Mouse (Mus musculus) CD4-positive, CD25-positive, alpha-beta regulatory T cell, adult 2 months (primary cell): ENCODE data around the gene Cyp4f17.
"Not testable (repeated sequence)": the region's sequence is repeated elsewhere in the genome, so short reads cannot be mapped to it uniquely, and the experiment has no call there.

Experiments
- DNase-seq: peaks from one replicate; pipeline ENCODE4 v3.0.0-alpha.2; 2012; ENCODE audit warnings: low read depth, low spot score

Gene Cyp4f17

DNA sequence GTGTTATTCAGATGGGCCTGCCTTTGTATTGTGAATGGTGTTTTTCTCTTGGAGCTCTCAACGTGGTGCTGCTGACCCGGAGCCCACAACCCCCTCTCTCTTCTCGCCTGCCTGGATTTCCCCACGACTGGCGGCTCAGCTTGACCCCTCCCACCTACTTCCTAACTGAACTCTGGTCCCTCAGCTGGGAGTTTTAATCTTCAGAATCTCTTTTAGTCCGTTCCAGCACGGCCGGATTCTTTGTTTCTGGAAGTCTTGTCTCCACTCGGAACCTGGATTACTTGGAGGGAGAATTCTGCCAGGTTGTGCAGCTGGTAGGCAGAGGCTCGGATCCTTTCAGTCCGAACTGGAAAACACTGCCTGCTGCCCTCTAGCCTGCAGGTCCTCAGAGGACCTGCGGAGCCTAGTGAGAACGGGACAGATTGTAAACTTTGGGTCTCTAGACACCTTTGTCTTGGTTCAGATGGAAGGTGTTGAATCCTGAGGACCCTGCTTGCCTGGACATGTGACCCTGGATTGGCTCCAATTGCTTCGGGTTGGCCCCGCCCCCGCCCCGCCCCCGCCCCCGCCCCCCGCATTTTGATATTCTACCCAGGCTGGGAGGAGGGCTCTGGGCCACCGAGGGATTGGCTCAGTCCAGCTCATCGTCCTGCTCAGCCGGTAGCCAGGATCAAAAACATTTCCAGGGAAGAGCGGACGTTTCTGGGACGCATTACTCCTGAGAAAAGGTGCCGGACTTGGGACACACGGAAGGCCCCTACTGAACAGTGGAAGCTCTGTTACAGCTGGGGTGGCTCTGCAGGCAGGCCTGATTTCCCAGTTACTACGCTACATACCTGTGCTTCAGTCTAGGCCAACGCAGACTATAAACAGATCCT, at the start of gene Cyp4f17:
TSS of gene Cyp4f17 (plus strand) at position 200 of the 878 bp plus-strand sequence.
- no peak for DNase-seq

- no peak for DNase-seq
These were observed 37.4 kb upstream of the Cyp4f17 start for GRCm38 (mm10) chr17:32468494-32468893.

GRCm38 (mm10) chr17:32470795-32471194, 35.1 kb upstream of the Cyp4f17 start:
- peak; percentile 73 for DNase-seq

DNA sequence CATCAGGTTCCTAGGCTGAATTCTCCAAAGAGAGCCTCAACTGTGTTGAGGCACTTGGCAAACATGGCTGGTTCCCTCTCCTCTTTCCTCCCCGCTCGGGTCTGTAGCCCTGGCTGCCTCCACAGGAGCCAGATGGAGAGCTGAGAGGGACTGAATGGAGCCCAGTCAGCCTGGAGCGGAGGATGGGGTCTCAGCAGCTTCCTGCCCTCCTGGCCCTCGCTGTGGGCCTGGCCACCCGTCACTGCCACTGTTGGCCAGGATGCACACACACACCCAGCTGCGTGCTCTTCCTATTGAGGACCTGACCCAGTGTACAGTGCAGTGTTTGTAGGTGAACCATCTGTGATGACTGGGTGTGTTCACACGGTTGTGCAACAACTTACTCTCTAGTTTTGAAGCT, 33.7 kb upstream of the Cyp4f17 start:
- no peak for DNase-seq

DNA sequence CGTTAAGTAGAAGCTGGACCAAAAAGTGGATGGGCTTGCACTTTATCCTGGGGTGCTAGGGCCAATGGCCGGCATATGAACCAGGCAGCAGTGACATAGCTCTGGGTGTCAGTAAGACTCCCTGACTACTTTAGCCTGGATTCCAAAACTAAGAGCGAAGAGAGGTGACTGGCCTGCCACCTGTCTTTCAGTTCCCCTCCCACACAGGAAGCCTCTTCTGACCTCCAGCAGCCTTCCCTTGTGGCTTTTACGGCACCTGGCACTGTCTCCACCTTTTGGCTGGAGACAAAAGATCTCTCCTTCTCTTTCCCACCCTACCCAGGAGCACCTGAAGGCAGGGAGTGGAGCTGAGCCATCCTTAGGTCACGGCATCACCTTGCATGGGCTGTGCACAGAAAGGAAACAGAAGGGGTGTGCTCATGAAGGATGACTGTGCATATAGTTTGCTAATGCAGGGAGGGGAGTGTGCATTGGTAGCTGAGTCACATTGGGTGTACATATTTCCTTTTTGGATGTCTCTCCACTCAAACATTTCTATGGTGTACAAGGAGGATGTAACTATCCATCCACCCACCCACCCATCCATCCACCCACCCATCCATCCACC, 30.8 kb upstream of the Cyp4f17 start:
- no peak for DNase-seq

GRCm38 (mm10) chr17:32477204-32477603, 28.6 kb upstream of the Cyp4f17 start:
- no peak for DNase-seq

DNA sequence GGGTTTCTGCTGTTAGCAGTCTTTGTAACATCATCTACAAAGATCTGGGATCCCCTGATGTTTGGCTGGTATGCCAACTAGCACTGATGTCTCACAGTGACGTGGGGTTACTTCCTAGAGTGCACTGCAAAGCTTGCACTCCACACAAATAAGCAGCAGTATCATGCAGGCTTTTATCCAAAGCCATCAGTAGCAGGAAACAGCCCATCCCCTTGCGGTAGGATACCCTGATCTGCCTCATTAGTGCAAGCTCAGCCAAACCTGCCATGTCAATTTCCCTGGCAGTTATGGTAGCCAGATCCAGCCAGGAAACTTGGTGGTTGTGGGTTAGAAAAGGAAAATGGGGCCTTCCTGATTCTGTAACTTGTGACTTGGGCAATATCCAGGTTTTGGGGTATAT, 27.1 kb upstream of the Cyp4f17 start:
- no peak for DNase-seq

DNA sequence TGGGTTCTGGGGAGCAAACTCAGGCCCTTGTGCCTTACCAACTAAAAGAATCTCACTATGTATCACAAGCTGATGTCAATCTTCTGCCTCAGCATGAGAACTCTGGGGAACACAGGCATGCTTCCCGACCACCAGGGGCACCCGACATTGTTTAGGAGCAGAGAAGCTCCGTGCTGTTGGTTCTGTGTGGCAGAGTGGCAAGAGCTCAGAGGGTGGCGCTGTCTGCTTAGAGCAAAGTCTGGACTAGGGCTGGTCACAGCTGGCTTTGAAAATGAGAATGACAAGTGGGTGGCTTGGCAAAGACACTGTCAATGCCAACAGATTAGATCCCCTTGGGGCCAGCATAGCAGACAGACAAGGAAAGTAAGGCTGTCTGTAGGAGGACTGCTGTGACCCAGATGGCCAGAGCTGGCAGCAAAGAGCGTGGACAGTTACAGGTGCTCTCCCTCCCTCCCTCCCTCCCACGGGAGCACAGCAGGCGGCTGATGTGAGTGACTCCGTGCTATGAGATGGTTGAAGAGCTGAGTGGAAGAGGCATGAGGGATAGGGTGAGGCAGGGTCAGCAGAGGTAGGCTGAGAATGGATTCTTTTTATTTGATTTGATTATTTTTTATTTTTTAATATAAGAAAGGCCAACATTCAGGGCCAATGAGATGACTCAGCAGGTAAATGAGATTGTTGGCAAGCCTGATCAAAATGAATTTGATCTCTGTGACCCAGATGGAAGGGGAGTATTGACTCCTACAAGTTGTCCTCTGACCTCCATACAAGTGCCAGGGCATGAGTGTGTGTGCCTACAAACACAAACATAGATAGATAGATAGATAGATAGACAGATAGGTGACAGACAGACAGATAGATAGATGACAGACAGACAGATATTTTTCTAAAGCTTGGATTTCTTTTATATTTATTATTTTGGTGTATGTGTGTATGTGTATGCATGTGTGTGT, 26.0 kb upstream of the Cyp4f17 start:
- peak; percentile 41 for DNase-seq

- no peak for DNase-seq
These were observed 24.1 kb upstream of the Cyp4f17 start for GRCm38 (mm10) chr17:32481766-32482165.

DNA sequence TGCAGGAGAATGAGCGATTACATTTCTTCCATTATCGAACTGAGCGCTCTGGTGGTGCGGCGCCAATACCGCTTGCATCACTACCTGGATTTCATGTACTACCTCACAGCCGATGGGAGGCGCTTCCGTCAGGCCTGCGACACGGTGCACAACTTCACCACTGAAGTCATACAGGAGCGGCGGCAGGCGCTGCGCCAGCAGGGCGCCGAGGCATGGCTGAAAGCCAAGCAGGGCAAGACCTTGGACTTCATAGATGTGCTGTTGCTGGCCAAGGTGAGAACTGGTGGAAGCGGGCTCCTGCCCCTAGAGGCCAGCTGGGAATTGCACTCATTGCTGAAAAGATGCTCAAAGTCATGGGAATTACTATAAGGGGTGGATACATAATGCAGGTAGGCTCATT, 22.6 kb upstream of the Cyp4f17 start:
- DNase-seq, result peak; percentile 74

GRCm38 (mm10) chr17:32492349-32492980, 13.4 kb upstream of the Cyp4f17 start:
- DNase-seq, result peak; percentile 48

GRCm38 (mm10) chr17:32494601-32495000, 11.2 kb upstream of the Cyp4f17 start:
- peak; percentile 87 for DNase-seq

DNA sequence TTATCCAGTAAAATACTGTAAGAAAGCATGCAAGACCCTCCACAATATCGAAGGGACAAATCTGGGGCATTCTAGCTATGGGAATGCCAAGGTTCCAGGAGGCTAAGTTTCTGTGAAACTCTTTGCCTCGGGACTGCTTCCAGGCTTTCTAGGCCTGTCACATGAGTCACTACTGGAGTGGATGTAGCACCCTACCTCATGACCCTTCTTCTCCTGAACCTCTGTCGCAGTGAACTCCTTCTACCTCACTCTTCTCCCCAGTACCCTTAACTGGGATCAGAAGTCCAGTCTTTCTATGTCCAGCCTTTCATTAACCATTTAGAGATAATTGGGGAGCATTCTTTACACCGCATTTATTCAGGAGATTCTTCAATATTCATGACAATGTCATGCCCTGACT, 5.3 kb upstream of the Cyp4f17 start:
- DNase-seq, result not testable (repeated sequence)

DNA sequence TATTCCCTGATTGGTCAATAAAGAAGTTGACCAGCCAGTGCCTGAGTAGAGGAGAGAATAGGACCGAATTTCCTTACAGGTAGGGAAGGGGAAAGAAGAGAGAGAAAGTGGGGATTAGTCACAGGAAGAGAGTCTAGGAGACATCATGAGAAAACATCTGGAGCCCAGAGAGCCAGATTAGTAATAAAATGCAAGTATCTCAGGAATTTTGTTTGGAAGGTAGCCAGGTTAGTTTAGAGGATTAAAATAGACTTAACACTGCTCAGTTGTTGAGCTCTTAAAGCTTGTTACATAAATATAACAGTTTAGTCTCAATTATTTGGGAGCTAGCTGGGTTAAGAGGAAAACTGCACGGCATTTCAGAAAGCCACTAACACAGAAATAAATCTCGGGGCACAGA, 4.8 kb upstream of the Cyp4f17 start:
- DNase-seq, result no peak

DNA sequence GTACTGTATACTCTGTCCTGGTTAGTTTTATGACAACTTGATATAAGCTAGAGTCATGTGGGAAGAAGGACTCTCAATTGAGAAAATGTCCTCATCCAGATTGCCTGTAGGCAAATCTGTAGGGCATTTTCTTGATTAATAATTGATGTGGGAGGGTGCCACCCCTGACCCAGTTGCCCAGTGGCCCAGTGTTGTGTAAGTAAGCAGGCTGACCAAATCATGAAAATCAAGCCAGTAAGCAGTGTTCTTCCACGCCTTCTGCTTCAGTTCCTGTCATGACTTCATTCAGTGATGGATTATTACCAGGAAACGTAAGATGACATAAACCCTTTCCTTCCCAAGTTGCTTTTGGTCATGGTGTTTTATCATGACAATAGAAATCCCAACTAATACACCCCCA, 2.7 kb upstream of the Cyp4f17 start:
- DNase-seq, result no peak

DNA sequence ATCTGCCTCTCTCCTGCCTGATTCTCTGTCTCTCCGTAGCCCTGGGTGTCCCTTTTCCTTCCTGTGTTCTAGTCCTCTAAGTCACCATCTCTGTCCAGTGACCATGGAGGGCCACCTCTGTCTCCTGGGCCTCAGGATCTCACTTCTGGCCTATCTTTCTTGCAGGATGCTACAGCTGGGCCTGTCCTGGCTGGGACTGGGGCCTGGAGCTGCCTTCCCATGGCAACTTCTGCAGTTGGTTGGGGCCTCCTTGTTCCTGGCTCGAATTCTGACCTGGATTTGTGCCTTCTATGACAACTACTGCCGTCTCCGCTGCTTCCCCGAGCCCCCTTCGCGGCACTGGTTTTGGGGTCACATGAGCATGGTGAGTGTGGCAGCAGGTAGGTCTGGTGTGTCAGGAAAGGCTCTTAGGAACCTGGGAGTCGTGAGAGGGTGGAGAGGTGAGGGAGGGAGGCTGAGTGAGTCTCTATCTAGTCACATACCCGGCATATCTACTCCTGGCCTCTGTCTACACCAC, 937 bp downstream of the Cyp4f17 start:
- DNase-seq, result no peak

DNA sequence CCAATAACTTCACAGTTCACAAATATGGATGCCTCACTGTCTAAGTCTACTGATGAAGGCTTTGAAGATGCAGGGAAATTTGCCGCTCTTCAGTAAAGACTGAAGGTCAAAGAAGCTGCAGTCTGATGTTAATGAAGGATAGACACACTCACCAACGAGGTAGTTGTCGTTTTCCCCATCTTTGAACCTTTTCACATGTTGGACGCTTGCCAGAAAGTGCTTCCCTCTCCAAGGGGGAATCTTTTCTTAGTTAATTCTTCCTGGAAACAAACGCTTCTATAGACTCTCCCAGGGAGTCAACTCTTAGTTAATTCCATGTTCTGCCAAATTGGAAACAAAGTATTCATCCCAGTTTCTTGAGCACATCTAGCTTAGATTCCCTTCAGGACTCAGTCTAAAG, 10.3 kb downstream of the Cyp4f17 start:
- no peak for DNase-seq

DNA sequence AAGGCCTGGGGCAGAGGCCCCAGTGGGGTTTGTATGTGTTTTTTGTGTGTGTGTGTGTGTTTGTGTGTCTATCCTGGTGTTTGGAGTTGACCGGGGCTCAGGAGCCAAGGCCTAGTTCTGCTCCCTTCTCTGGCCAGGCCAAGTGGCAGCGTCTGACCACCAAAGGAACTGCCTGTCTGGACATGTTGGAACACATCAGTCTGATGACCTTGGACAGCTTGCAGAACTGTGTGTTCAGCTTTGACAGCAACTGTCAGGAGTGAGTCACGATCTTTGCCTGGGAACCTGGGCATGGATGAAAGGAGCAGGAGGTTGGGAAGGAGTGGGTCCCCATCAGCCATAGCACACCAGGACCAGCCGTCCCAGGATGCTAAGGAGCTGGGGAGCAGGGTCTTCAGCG, 16.1 kb downstream of the Cyp4f17 start:
- no peak for DNase-seq

GRCm38 (mm10) chr17:32522386-32522785, 16.5 kb downstream of the Cyp4f17 start:
- DNase-seq, result peak; percentile 42

- no peak for DNase-seq
These were observed 17.0 kb downstream of the Cyp4f17 start for GRCm38 (mm10) chr17:32522816-32523215.

DNA sequence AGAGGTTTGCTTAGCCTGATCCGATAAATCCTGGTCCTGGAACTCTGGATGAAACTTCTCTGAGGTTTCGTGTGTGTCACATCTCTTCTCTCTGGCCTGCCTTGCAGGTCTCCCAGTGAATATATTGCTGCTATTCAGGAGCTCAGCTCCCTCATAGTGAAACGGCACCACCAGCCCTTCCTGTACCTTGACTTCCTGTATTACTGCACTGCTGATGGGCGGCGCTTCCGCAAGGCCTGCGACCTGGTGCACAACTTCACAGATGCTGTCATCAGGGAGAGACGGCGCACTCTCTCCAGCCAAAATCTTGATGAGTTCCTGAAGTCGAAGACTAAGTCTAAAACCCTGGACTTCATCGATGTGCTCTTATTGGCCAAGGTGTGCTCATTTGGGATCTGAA, 18.0 kb downstream of the Cyp4f17 start:
- peak; percentile 85 for DNase-seq
